Mouse (Mus musculus): ENCODE data around the gene Tnpo3. TPM values are rescaled to one million over a fixed set of nuclear protein-coding genes. Genes with fewer than 3 reads are reported as not detected.
"Not testable (repeated sequence)": the region's sequence is repeated elsewhere in the genome, so short reads cannot be mapped to it uniquely, and the experiment has no call there.

Gene Tnpo3
- polyA plus RNA-seq, 1 experiment from 2014 or later = 119 TPM

GRCm38 (mm10) chr6:29595656-29596055 lies 14.0 kb downstream of the Tnpo3 start:
- H3K4me2 ChIP-seq = no peak overlapping the region
- 89% methylated on average over 2 of the region's 2 CpGs for WGBS
- H3K4me3 ChIP-seq (replicated peaks) = no peak overlapping the region
- H3K4me1 ChIP-seq = peaks cover 10% of the 10 kb centered on the region
- H3K9ac ChIP-seq = no peak overlapping the region
- no peak overlapping the region for H3K27ac ChIP-seq
- no peaks in the 10 kb centered on the region for H3K27me3 ChIP-seq
- H3K36me3 ChIP-seq (replicated peaks) = no peaks in the 10 kb centered on the region
- H3K9me3 ChIP-seq = no peaks in the 10 kb centered on the region
- no peak for ATAC-seq (ENCODE audit: low FRiP score)

GRCm38 (mm10) chr6:29581202-29581601 lies 28.5 kb downstream of the Tnpo3 start:
- H3K9ac ChIP-seq = no peak overlapping the region
- no peaks in the 10 kb centered on the region for H3K27me3 ChIP-seq
- no peak overlapping the region for H3K27ac ChIP-seq
- no peak overlapping the region for H3K4me2 ChIP-seq
- 91% methylated on average over 3 of the region's 3 CpGs for WGBS
- no peaks in the 10 kb centered on the region for H3K4me1 ChIP-seq
- no peak for ATAC-seq (ENCODE audit: low FRiP score)
- no peaks in the 10 kb centered on the region for H3K9me3 ChIP-seq
- no peak overlapping the region for H3K4me3 ChIP-seq (replicated peaks)
- peaks cover 73% of the 10 kb centered on the region for H3K36me3 ChIP-seq (replicated peaks)

DNA sequence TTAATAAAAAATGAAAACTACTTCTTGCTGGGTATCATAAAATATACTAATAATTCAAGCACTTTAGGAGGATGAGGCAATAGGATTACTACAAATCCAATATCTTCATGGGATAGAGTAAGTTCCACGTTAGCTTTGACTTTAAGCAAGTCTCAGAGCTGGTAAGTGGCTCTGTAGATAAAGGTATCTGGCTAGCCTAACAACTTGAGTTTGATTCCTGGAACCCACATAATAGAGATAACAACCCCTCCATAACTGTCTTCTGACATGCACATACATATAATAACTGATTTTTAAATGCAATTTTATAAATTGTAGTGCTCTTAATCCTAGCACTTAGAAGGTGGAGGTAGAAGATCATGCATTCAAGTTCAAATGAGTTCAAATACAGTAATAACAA lies 28.9 kb downstream of the Tnpo3 start:
- no peak for ATAC-seq (ENCODE audit: low FRiP score)
- Histone ChIP-seq H3K36me3 (replicated peaks) (peaks cover 72% of the 10 kb centered on the region), H3K9ac (no peak overlapping the region), H3K4me3 (replicated peaks) (no peak overlapping the region), H3K27ac (no peak overlapping the region), H3K4me2 (no peak overlapping the region), H3K4me1 (no peaks in the 10 kb centered on the region), H3K9me3 (no peaks in the 10 kb centered on the region), H3K27me3 (no peaks in the 10 kb centered on the region)
- WGBS = 90% methylated on average over 1 of the region's 1 CpGs

GRCm38 (mm10) chr6:29576388-29576787 lies 33.3 kb downstream of the Tnpo3 start:
- not testable (repeated sequence) for H3K4me1 ChIP-seq; H3K27ac ChIP-seq; H3K4me2 ChIP-seq; H3K9me3 ChIP-seq; H3K27me3 ChIP-seq; H3K4me3 ChIP-seq (replicated peaks); H3K9ac ChIP-seq; ATAC-seq (ENCODE audit: low FRiP score)
- WGBS = 80% methylated on average over 3 of the region's 3 CpGs
- H3K36me3 ChIP-seq (replicated peaks) = peaks cover 85% of the 10 kb centered on the region

DNA sequence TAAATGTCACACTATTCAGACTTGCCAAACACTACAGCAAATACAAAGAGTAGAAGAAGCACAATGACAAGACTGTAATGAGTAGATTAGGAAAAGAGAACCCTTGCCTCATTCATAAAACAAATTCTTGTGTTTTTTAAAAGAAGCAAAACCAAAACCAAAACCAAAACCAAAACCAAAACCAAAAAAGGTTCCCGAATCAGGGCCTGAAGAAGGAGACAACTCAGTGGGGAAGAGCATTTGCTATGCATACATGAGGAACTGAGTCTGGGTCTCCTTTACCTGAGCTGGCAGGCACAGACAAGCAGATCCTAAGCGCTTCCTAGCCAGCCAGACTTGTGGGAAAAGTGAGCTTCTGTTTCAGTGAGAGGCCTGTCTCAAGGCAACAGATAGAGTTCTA lies 52.6 kb downstream of the Tnpo3 start:
- Histone ChIP-seq H3K4me3 (replicated peaks) (no peak overlapping the region), H3K9ac (no peak overlapping the region), H3K4me1 (no peaks in the 10 kb centered on the region), H3K27ac (no peak overlapping the region), H3K27me3 (no peaks in the 10 kb centered on the region), H3K4me2 (no peak overlapping the region), H3K9me3 (no peaks in the 10 kb centered on the region), H3K36me3 (replicated peaks) (peaks cover 81% of the 10 kb centered on the region)
- ATAC-seq (ENCODE audit: low FRiP score) = no peak
- WGBS = 92% methylated on average over 2 of the region's 2 CpGs

GRCm38 (mm10) chr6:29552526-29552925 lies 57.2 kb downstream of the Tnpo3 start:
- no peak for ATAC-seq (ENCODE audit: low FRiP score)
- Histone ChIP-seq H3K9ac (no peak overlapping the region), H3K27me3 (no peaks in the 10 kb centered on the region), H3K36me3 (replicated peaks) (peaks cover 81% of the 10 kb centered on the region), H3K4me2 (no peak overlapping the region), H3K4me1 (no peaks in the 10 kb centered on the region), H3K4me3 (replicated peaks) (no peak overlapping the region), H3K9me3 (no peaks in the 10 kb centered on the region), H3K27ac (no peak overlapping the region)
- 93% methylated on average over 2 of the region's 2 CpGs for WGBS

- H3K4me2 ChIP-seq = no peak overlapping the region
- no peaks in the 10 kb centered on the region for H3K9me3 ChIP-seq
- no peaks in the 10 kb centered on the region for H3K27me3 ChIP-seq
- peaks cover 79% of the 10 kb centered on the region for H3K36me3 ChIP-seq (replicated peaks)
- H3K27ac ChIP-seq = no peak overlapping the region
- no peaks in the 10 kb centered on the region for H3K4me1 ChIP-seq
- WGBS = 97% methylated on average over 1 of the region's 1 CpGs
- ATAC-seq (ENCODE audit: low FRiP score) = no peak
- H3K4me3 ChIP-seq (replicated peaks) = no peak overlapping the region
- H3K9ac ChIP-seq = no peak overlapping the region
These were observed 61.6 kb downstream of the Tnpo3 start for GRCm38 (mm10) chr6:29548086-29548485.

DNA sequence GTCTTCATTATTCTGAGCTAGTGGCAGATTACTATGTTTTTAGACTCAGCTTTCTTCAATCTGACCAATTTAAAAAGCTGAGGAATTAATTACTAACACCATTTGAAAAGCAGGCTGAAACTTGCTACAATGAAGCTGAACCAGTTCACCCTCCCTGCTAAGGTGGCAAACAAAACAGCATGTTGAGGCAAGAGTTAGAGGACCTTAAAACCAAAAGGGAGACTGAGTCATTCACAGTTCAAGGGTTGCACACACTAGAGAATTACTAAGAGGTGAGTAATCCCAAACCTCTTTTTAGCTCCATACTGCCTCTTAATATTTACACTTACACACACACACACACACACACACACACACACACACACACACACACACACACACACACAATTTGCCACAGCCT lies 62.1 kb downstream of the Tnpo3 start:
- H3K27ac ChIP-seq = no peak overlapping the region
- H3K27me3 ChIP-seq = no peaks in the 10 kb centered on the region
- peaks cover 79% of the 10 kb centered on the region for H3K36me3 ChIP-seq (replicated peaks)
- H3K9ac ChIP-seq = no peak overlapping the region
- H3K9me3 ChIP-seq = no peaks in the 10 kb centered on the region
- no peak overlapping the region for H3K4me2 ChIP-seq
- H3K4me3 ChIP-seq (replicated peaks) = no peak overlapping the region
- no peak for ATAC-seq (ENCODE audit: low FRiP score)
- H3K4me1 ChIP-seq = no peaks in the 10 kb centered on the region

DNA sequence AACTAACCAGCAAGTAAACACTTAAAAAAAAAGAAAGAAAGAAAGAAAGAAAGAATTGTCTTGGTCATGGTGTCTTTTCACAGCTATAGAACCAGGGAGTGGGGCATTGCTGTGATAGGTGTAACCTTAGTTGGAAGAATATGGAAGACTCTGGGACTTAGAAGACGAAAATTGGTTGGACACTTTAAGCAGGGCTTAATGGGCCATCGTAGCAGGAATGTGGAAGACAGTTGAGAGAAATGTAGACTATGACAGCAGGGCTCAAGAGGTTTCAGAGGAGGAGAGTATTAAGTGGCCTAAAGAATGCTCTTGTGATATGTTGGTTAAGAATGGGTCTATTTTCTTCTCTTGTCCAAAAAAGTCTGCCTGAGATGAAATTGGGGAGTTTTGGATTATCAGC lies 64.1 kb downstream of the Tnpo3 start:
- Histone ChIP-seq H3K4me1 (no peaks in the 10 kb centered on the region), H3K4me3 (replicated peaks) (no peak overlapping the region), H3K27me3 (no peaks in the 10 kb centered on the region), H3K36me3 (replicated peaks) (peaks cover 77% of the 10 kb centered on the region), H3K9ac (no peak overlapping the region), H3K9me3 (no peaks in the 10 kb centered on the region), H3K27ac (no peak overlapping the region), H3K4me2 (no peak overlapping the region)
- WGBS = 98% methylated on average over 2 of the region's 2 CpGs
- ATAC-seq (ENCODE audit: low FRiP score) = no peak

- no peaks in the 10 kb centered on the region for H3K27me3 ChIP-seq
- no peaks in the 10 kb centered on the region for H3K9me3 ChIP-seq
- H3K4me3 ChIP-seq (replicated peaks) = no peak overlapping the region
- no peak overlapping the region for H3K27ac ChIP-seq
- H3K4me1 ChIP-seq = no peaks in the 10 kb centered on the region
- ATAC-seq (ENCODE audit: low FRiP score) = no peak
- 94% methylated on average over 1 of the region's 1 CpGs for WGBS
- H3K4me2 ChIP-seq = no peak overlapping the region
- H3K36me3 ChIP-seq (replicated peaks) = peaks cover 58% of the 10 kb centered on the region
- no peak overlapping the region for H3K9ac ChIP-seq
These were observed 68.7 kb downstream of the Tnpo3 start for GRCm38 (mm10) chr6:29540956-29541355.

DNA sequence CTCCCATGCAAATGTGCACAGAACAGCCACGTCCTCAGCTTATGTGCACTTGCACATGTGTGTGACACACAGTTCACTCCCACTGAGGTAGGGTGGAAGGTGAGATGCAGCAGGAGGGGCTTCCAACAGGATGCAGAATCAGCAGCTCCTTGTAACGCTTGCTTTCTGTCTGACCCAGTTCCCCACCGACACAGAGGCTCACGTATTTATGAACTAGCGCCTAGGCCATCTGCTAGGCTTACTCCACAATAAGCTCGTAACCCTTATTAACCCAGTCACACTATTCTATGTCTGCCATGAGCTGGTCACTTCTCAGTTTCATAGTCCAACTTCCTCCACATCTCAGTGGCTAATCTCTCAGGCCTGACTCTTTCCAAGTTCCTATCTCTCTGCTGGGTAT lies 69.5 kb downstream of the Tnpo3 start:
- no peaks in the 10 kb centered on the region for H3K9me3 ChIP-seq
- no peak for ATAC-seq (ENCODE audit: low FRiP score)
- no peak overlapping the region for H3K4me3 ChIP-seq (replicated peaks)
- no peaks in the 10 kb centered on the region for H3K4me1 ChIP-seq
- no peak overlapping the region for H3K27ac ChIP-seq
- H3K4me2 ChIP-seq = no peak overlapping the region
- 86% methylated on average over 6 of the region's 6 CpGs for WGBS
- H3K36me3 ChIP-seq (replicated peaks) = peaks cover 51% of the 10 kb centered on the region
- H3K27me3 ChIP-seq = no peaks in the 10 kb centered on the region
- H3K9ac ChIP-seq = no peak overlapping the region

- Histone ChIP-seq H3K27me3 (no peaks in the 10 kb centered on the region), H3K9me3 (no peaks in the 10 kb centered on the region), H3K9ac (no peak overlapping the region), H3K27ac (no peak overlapping the region), H3K4me3 (replicated peaks) (no peak overlapping the region), H3K4me1 (no peaks in the 10 kb centered on the region), H3K4me2 (no peak overlapping the region), H3K36me3 (replicated peaks) (peaks cover 45% of the 10 kb centered on the region)
- 89% methylated on average over 8 of the region's 8 CpGs for WGBS
- ATAC-seq (ENCODE audit: low FRiP score) = no peak
These were observed 70.2 kb downstream of the Tnpo3 start for GRCm38 (mm10) chr6:29539502-29539901.

DNA sequence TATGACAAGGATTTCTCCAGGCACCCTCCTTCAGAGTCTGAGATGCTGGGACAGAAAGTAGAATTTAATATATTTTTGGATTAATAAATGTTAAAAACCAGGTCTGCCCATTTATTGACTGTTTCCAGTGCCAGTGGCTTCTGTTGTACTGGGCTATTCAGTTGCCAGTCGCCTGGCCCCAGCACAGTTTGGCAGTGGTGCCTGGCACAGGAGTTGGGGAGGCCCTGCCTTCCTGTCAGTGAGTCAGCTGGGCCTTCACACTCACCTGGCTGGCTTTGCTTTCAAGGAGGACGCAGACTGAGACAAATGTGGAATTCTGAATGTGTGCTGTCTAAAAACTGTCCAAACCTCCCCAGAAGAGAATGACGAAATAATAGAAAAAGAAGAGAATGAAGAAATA lies 72.5 kb downstream of the Tnpo3 start:
- Histone ChIP-seq H3K9ac (no peak overlapping the region), H3K27ac (no peak overlapping the region), H3K4me1 (no peaks in the 10 kb centered on the region), H3K4me2 (no peak overlapping the region), H3K9me3 (no peaks in the 10 kb centered on the region), H3K4me3 (replicated peaks) (no peak overlapping the region), H3K27me3 (no peaks in the 10 kb centered on the region), H3K36me3 (replicated peaks) (peaks cover 26% of the 10 kb centered on the region)
- ATAC-seq (ENCODE audit: low FRiP score) = no peak
- WGBS = 80% methylated on average over 3 of the region's 3 CpGs
